Mouse (Mus musculus) neural tube, embryonic 13.5 days (tissue): Measurements from ENCODE around the gene Tnfrsf14. TPM values are rescaled to one million over a fixed set of nuclear protein-coding genes. Genes with fewer than 3 reads are reported as not detected.

Experiments used
- ATAC-seq: fragments of 200-750 bp; cut with Nextera tagmentation; 2 replicates; pipeline ENCODE4 v1.8.0; 2017; ENCODE audit warnings: low read depth, mild to moderate bottlenecking, moderate TSS enrichment, moderate library complexity
- H3K27ac ChIP-seq: fragments of 300-500 bp; sonication (generic); replicated peaks from 2 replicates; pipeline ENCODE4 v1.5.1; 2015; ENCODE audit warnings: moderate library complexity, mild to moderate bottlenecking, inconsistent platforms
- H3K27me3 ChIP-seq: fragments of 300-500 bp; sonication (generic); 2 replicates; pipeline ENCODE4 v1.6.1; 2015; ENCODE audit warnings: mild to moderate bottlenecking, inconsistent platforms
- H3K36me3 ChIP-seq: fragments of 300-500 bp; sonication (generic); 2 replicates; pipeline ENCODE4 v1.6.1; 2015; ENCODE audit warnings: mild to moderate bottlenecking, inconsistent platforms
- H3K4me1 ChIP-seq: fragments of 300-500 bp; sonication (generic); replicated peaks from 2 replicates; pipeline ENCODE4 v1.6.1; 2015; ENCODE audit warnings: inconsistent platforms
- H3K4me2 ChIP-seq: fragments of 300-500 bp; sonication (generic); 2 replicates; pipeline ENCODE4 v1.6.1; 2015; ENCODE audit warnings: inconsistent platforms, mild to moderate bottlenecking, moderate library complexity
- H3K4me3 ChIP-seq: fragments of 300-500 bp; sonication (generic); 2 replicates; pipeline ENCODE4 v1.5.1; 2015; ENCODE audit warnings: mild to moderate bottlenecking, inconsistent platforms
- H3K9ac ChIP-seq: fragments of 300-500 bp; sonication (generic); 2 replicates; pipeline ENCODE4 v1.6.1; 2015; ENCODE audit warnings: moderate library complexity, mild to moderate bottlenecking, inconsistent platforms
- H3K9me3 ChIP-seq: fragments of 300-500 bp; sonication (generic); 2 replicates; pipeline ENCODE4 v1.6.1; 2016; ENCODE audit warnings: inconsistent platforms
- WGBS: fragments of 180-500 bp; shearing (Covaris S2); methylation state at CpG from one replicate; pipeline ENCODE4 v1.1.7; 2015; 5-methylcytosine and 5-hydroxymethylcytosine counted together
- polyA plus RNA-seq: library from polyadenylated mRNA; unstranded; fragments of >200 nt; fragmentation: Nextera tagmentation; extraction: Ambion mirVana; gene quantifications from 2 replicates; pipeline ENCODE4 v1.2.1, GENCODE M21; 2015

Tnfrsf14 gene
- polyA plus RNA-seq, 1 experiment from 2014 or later = 0.54 TPM

- peak overlapping the region; percentile 61 for H3K9ac ChIP-seq
- peaks cover 47% of the 10 kb centered on the region for H3K4me1 ChIP-seq
- peaks cover 11% of the 10 kb centered on the region; the same call in 1 of the 2 replicates for H3K27me3 ChIP-seq
- peak; percentile 74 for ATAC-seq
- H3K4me2 ChIP-seq = peak overlapping the region; percentile 57
- peak overlapping the region; percentile 61 for H3K27ac ChIP-seq
- H3K4me3 ChIP-seq = peak overlapping the region; percentile 31
- WGBS = under 1% methylated on average over 8 of the region's 8 CpGs
- no peaks in the 10 kb centered on the region for H3K9me3 ChIP-seq
- H3K36me3 ChIP-seq = no peaks in the 10 kb centered on the region
Measured at GRCm38 (mm10) chr4:154946319-154946718, 18.0 kb upstream of the Tnfrsf14 start.

GRCm38 (mm10) chr4:154944121-154944590 is 15.8 kb upstream of the Tnfrsf14 start:
- Histone ChIP-seq H3K4me1 (peaks cover 34% of the 10 kb centered on the region), H3K4me3 (no peak overlapping the region), H3K9ac (no peak overlapping the region), H3K4me2 (no peak overlapping the region), H3K27me3 (peaks cover 6% of the 10 kb centered on the region; the same call in 1 of the 2 replicates), H3K27ac (no peak overlapping the region), H3K9me3 (no peaks in the 10 kb centered on the region), H3K36me3 (no peaks in the 10 kb centered on the region)
- ATAC-seq = peak; percentile 38; the same call in 1 of the 2 replicates
- WGBS = 8% methylated on average over 2 of the region's 2 CpGs

- peaks cover 27% of the 10 kb centered on the region for H3K4me1 ChIP-seq
- no peak overlapping the region for H3K4me3 ChIP-seq
- 86% methylated on average over 6 of the region's 6 CpGs for WGBS
- H3K4me2 ChIP-seq = no peak overlapping the region
- no peak overlapping the region for H3K27ac ChIP-seq
- peaks cover under 1% of the 10 kb centered on the region; the same call in 1 of the 2 replicates for H3K27me3 ChIP-seq
- H3K36me3 ChIP-seq = no peaks in the 10 kb centered on the region
- H3K9ac ChIP-seq = no peak overlapping the region
- no peaks in the 10 kb centered on the region for H3K9me3 ChIP-seq
- ATAC-seq = no peak
Measured at GRCm38 (mm10) chr4:154943323-154944039, 15.1 kb upstream of the Tnfrsf14 start.

GRCm38 (mm10) chr4:154942632-154943322 is 14.4 kb upstream of the Tnfrsf14 start:
- H3K9me3 ChIP-seq = no peaks in the 10 kb centered on the region
- H3K27me3 ChIP-seq = no peaks in the 10 kb centered on the region
- H3K9ac ChIP-seq = no peak overlapping the region
- whole genome bisulfite sequencing = 86% methylated on average over 10 of the region's 10 CpGs
- H3K4me1 ChIP-seq = peaks cover 22% of the 10 kb centered on the region
- H3K4me3 ChIP-seq = no peak overlapping the region
- no peak overlapping the region for H3K4me2 ChIP-seq
- no peak for ATAC-seq
- H3K36me3 ChIP-seq = no peaks in the 10 kb centered on the region
- H3K27ac ChIP-seq = no peak overlapping the region

- no peak overlapping the region for H3K9ac ChIP-seq
- 91% methylated on average over 5 of the region's 5 CpGs for WGBS
- H3K27ac ChIP-seq = no peak overlapping the region
- H3K4me3 ChIP-seq = no peak overlapping the region
- ATAC-seq = no peak
- H3K4me1 ChIP-seq = peaks cover 22% of the 10 kb centered on the region
- no peaks in the 10 kb centered on the region for H3K36me3 ChIP-seq
- no peak overlapping the region for H3K4me2 ChIP-seq
- H3K27me3 ChIP-seq = no peaks in the 10 kb centered on the region
- H3K9me3 ChIP-seq = no peaks in the 10 kb centered on the region
Measured at GRCm38 (mm10) chr4:154941831-154942230, 13.5 kb upstream of the Tnfrsf14 start.

GRCm38 (mm10) chr4:154940156-154940555 is 11.8 kb upstream of the Tnfrsf14 start:
- Histone ChIP-seq H3K27ac (no peak overlapping the region), H3K27me3 (no peaks in the 10 kb centered on the region), H3K4me3 (no peak overlapping the region), H3K9me3 (no peaks in the 10 kb centered on the region), H3K4me1 (peaks cover 8% of the 10 kb centered on the region), H3K4me2 (no peak overlapping the region), H3K9ac (no peak overlapping the region), H3K36me3 (no peaks in the 10 kb centered on the region)
- 93% methylated on average over 2 of the region's 2 CpGs for WGBS
- ATAC-seq = no peak

- Histone ChIP-seq H3K36me3 (no peaks in the 10 kb centered on the region), H3K9ac (no peak overlapping the region), H3K4me3 (no peak overlapping the region), H3K9me3 (no peaks in the 10 kb centered on the region), H3K27me3 (no peaks in the 10 kb centered on the region), H3K4me1 (no peaks in the 10 kb centered on the region; the same call in 1 of the 2 replicates), H3K4me2 (no peak overlapping the region), H3K27ac (no peak overlapping the region)
- ATAC-seq = no peak
- 77% methylated on average over 1 of the region's 1 CpGs for WGBS
Measured at GRCm38 (mm10) chr4:154937746-154938145, 9.4 kb upstream of the Tnfrsf14 start.

GRCm38 (mm10) chr4:154936542-154937255 is 8.3 kb upstream of the Tnfrsf14 start:
- no peak for ATAC-seq
- H3K4me1 ChIP-seq = no peaks in the 10 kb centered on the region; the same call in 1 of the 2 replicates
- no peak overlapping the region for H3K9ac ChIP-seq
- no peak overlapping the region for H3K4me3 ChIP-seq
- 62% methylated on average over 8 of the region's 8 CpGs for WGBS
- no peaks in the 10 kb centered on the region for H3K9me3 ChIP-seq
- H3K27me3 ChIP-seq = no peaks in the 10 kb centered on the region
- no peaks in the 10 kb centered on the region for H3K36me3 ChIP-seq
- no peak overlapping the region for H3K4me2 ChIP-seq
- no peak overlapping the region for H3K27ac ChIP-seq

- WGBS = 73% methylated on average over 7 of the region's 7 CpGs
- H3K9ac ChIP-seq = no peak overlapping the region
Measured at GRCm38 (mm10) chr4:154935788-154936187, 7.4 kb upstream of the Tnfrsf14 start.

GRCm38 (mm10) chr4:154934800-154935199 is 6.4 kb upstream of the Tnfrsf14 start:
- ATAC-seq = no peak
- Histone ChIP-seq H3K27ac (no peak overlapping the region), H3K9me3 (no peaks in the 10 kb centered on the region), H3K4me2 (no peak overlapping the region), H3K9ac (no peak overlapping the region), H3K4me3 (no peak overlapping the region), H3K36me3 (no peaks in the 10 kb centered on the region), H3K27me3 (no peaks in the 10 kb centered on the region), H3K4me1 (no peaks in the 10 kb centered on the region; the same call in 1 of the 2 replicates)
- WGBS = 85% methylated on average over 2 of the region's 2 CpGs

More at GRCm38 (mm10) chr4:154935788-154936187, 7.4 kb upstream of the Tnfrsf14 start:
- no peak overlapping the region for H3K4me2 ChIP-seq
- no peak for ATAC-seq
- H3K4me3 ChIP-seq = no peak overlapping the region
- H3K4me1 ChIP-seq = no peaks in the 10 kb centered on the region; the same call in 1 of the 2 replicates
- H3K27me3 ChIP-seq = no peaks in the 10 kb centered on the region
- H3K27ac ChIP-seq = no peak overlapping the region
- H3K36me3 ChIP-seq = no peaks in the 10 kb centered on the region
- no peaks in the 10 kb centered on the region for H3K9me3 ChIP-seq

GRCm38 (mm10) chr4:154933306-154933907 is 5.0 kb upstream of the Tnfrsf14 start:
- no peak overlapping the region for H3K4me2 ChIP-seq
- H3K9me3 ChIP-seq = no peaks in the 10 kb centered on the region
- no peaks in the 10 kb centered on the region; the same call in 1 of the 2 replicates for H3K4me1 ChIP-seq
- no peak overlapping the region for H3K27ac ChIP-seq
- no peaks in the 10 kb centered on the region for H3K36me3 ChIP-seq
- no peak overlapping the region for H3K4me3 ChIP-seq
- H3K9ac ChIP-seq = no peak overlapping the region
- H3K27me3 ChIP-seq = no peaks in the 10 kb centered on the region
- ATAC-seq = no peak
- 63% methylated on average over 13 of the region's 13 CpGs for WGBS
